Mouse (Mus musculus) thymus, adult 2 months (tissue): ENCODE measurements around the gene Vhl.
"Not testable (repeated sequence)": the region's sequence is repeated elsewhere in the genome, so short reads cannot be mapped to it uniquely, and the experiment has no call there.

Experiments
- CTCF ChIP-seq: fragments of 200-500 bp; IDR thresholded peaks from 2 replicates; pipeline ENCODE4 v1.5.1; 2012; ENCODE audit warnings: mild to moderate bottlenecking, control low read depth, low read length, moderate library complexity, borderline replicate concordance; ENCODE audit not compliant: control insufficient read depth, poor library complexity, insufficient read depth; ENCODE audit errors: extremely low read depth
- POLR2A ChIP-seq: fragments of 200-500 bp; IDR thresholded peaks from 2 replicates; pipeline ENCODE4 v1.6.1; 2012; ENCODE audit warnings: mild to moderate bottlenecking, low read length, control low read depth, moderate library complexity; ENCODE audit not compliant: control insufficient read depth, poor library complexity, insufficient read depth; ENCODE audit errors: extremely low read depth

DNA sequence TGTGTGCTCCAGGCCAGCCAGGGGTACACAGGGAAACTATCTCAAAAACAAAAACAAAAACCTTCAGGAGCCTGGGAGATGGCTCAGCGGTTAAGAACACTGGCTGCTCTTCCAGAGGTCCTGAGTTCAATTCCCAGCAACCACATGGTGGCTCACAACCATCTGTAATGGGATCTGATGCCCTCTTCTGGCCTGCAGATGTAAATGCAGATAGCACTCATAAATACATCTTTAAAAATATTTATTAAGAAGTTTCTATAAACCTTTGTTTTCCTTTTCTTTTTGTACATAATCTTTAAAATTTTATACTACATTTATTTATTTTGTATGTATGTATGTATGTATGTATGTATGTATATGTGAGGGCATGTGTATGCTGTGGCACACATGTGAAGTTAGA is 48.3 kb downstream of the Vhl start:
- TF ChIP-seq CTCF, POLR2A: not testable (repeated sequence)
